In genomic region chr9:102636553-102636952, GRCm38 (mm10) we compare ENCODE assay signal across 9 mouse cellular contexts. TPM values are rescaled to one million over a fixed set of nuclear protein-coding genes. Genes with fewer than 3 reads are reported as not detected.
DNase-seq lines count a peak whose midpoint lies in the region; ATAC-seq and TF ChIP-seq lines count a peak whose summit lies in the region.
"Had no signal": no experiment of that assay in that cellular context is flagged by ENCODE, and none has a peak within 500 bp of the region (broad histone marks: within the 10 kb centered on the region; RNA-seq: fewer than 3 reads in every experiment).

No protein-coding gene starts in this region.

- DNase-seq in heart, adult 2 months = peak; percentile 56 to 75
- DNase-seq in G1E (ENCODE audit: low spot score) = peak; percentile 27
- DNase-seq in cerebellum, adult 2 months = peak; percentile 54 to 70
- peak; percentile 68 for DNase-seq in forelimb bud, embryonic 11.5 days (ENCODE audit: low read depth, low spot score)
- DNase-seq in kidney, postnatal 25 days = peak; percentile 62 to 77
- DNase-seq in lung, postnatal 36 days = peak; percentile 82
- DNase-seq in right cerebral cortex, postnatal 10 days (ENCODE audit: low spot score in 2 of 2) = peak; percentile 59 to 71

- intact Hi-C loops in heart, adult 2 months (cut with DNase I) = loop anchor here (1.0 to 10.0 kb wide), 3 partner anchors 80 to 668 kb away; partner anchors contain the start of genes 1300017J02Rik, Amotl2 and Topbp1

- peak; percentile 99 for TF ChIP-seq CTCF in heart, adult 2 months (IDR thresholded peaks at IDR 0.05)
- TF ChIP-seq CTCF in G1E (IDR thresholded peaks at IDR 0.05; ENCODE audit: low read depth, low read length) = peak; percentile 31
- peak; percentile 60 for TF ChIP-seq CTCF in cerebellum, adult 2 months (IDR thresholded peaks at IDR 0.05; ENCODE audit: borderline replicate concordance, insufficient read depth, low read depth, low read length)

- no peaks in the 10 kb centered on the region for H3K36me3 ChIP-seq in heart, adult 2 months (ENCODE audit: control insufficient read depth, insufficient read depth, low read length)
- H3K36me3 ChIP-seq in heart, embryonic 11.5 days (ENCODE audit: control insufficient read depth, insufficient read depth, low read length) = no peaks in the 10 kb centered on the region
- H3K36me3 ChIP-seq in G1E (replicated peaks) = peaks cover 38% of the 10 kb centered on the region
- H3K36me3 ChIP-seq: hindbrain, embryonic 15.5 days had no signal

- H3K4me3 ChIP-seq in heart, adult 2 months = no peak overlapping the region
- no peak overlapping the region for H3K4me3 ChIP-seq in heart, embryonic 11.5 days (ENCODE audit: low read depth, low read length)
- H3K4me3 ChIP-seq in G1E (ENCODE audit: low read depth, low read length) = no peak overlapping the region
- H3K4me3 ChIP-seq in cerebellum, adult 2 months (replicated peaks; ENCODE audit: insufficient read depth, low read depth, low read length) = no peak overlapping the region
- H3K4me3 ChIP-seq: hindbrain, embryonic 15.5 days had no signal

- WGBS in heart, adult 2 months = 3% methylated on average over 4 of the region's 4 CpGs
- 4% methylated on average over 4 of the region's 4 CpGs for WGBS in heart, embryonic 11.5 days (ENCODE audit: insufficient replicate concordance)
- WGBS in cerebellum, adult 2 months = under 1% methylated on average over 4 of the region's 4 CpGs

- H3K27ac ChIP-seq in heart, adult 2 months = no peak overlapping the region
- no peak overlapping the region for H3K27ac ChIP-seq in heart, embryonic 11.5 days (ENCODE audit: low read depth, low read length)
- H3K27ac ChIP-seq in cerebellum, adult 2 months (ENCODE audit: insufficient read depth, low read length) = no peak overlapping the region
- H3K27ac ChIP-seq: hindbrain, embryonic 15.5 days had no signal

- no peaks in the 10 kb centered on the region for H3K79me2 ChIP-seq in heart, adult 2 months (replicated peaks; ENCODE audit: control insufficient read depth, insufficient read depth, low read length)

- no peak for ATAC-seq in heart, embryonic 11.5 days (replicated peaks; ENCODE audit: insufficient number of reproducible peaks, low FRiP score, low TSS enrichment)
- peak; percentile 45; the same call in 1 of the 2 replicates for ATAC-seq in G1E (ENCODE audit: extremely low read depth, insufficient number of reproducible peaks, low FRiP score, poor library complexity, severe bottlenecking)

- H3K4me2 ChIP-seq in heart, embryonic 11.5 days = no peak overlapping the region
- H3K4me2 ChIP-seq: hindbrain, embryonic 15.5 days had no signal

- H3K9me3 ChIP-seq in heart, embryonic 11.5 days (replicated peaks; ENCODE audit: control insufficient read depth, low read length) = no peaks in the 10 kb centered on the region; the same call in 1 of the 2 replicates
- H3K9me3 ChIP-seq in G1E (replicated peaks) = no peaks in the 10 kb centered on the region
- H3K9me3 ChIP-seq: hindbrain, embryonic 15.5 days had no signal

- no peak for TF ChIP-seq EP300 in heart, adult 2 months (IDR thresholded peaks at IDR 0.05; ENCODE audit: insufficient read depth, low read depth, low read length)

- TF ChIP-seq POLR2A in heart, adult 2 months (IDR thresholded peaks at IDR 0.05; ENCODE audit: insufficient read depth, low read depth, low read length) = no peak
- no peak for TF ChIP-seq POLR2A in cerebellum, adult 2 months (IDR thresholded peaks at IDR 0.05; ENCODE audit: borderline replicate concordance, insufficient read depth, low read length)

- no peak overlapping the region for H3K9ac ChIP-seq in heart, adult 2 months (ENCODE audit: low read depth, low read length)
- no peak overlapping the region for H3K9ac ChIP-seq in heart, embryonic 11.5 days (ENCODE audit: low read depth, low read length)
- H3K9ac ChIP-seq: hindbrain, embryonic 15.5 days had no signal

- no peaks in the 10 kb centered on the region for H3K27me3 ChIP-seq in heart, adult 2 months (ENCODE audit: control insufficient read depth, insufficient read depth, low read length)
- H3K27me3 ChIP-seq in heart, embryonic 11.5 days (ENCODE audit: control insufficient read depth, insufficient read depth, low read length) = no peaks in the 10 kb centered on the region
- peaks cover 10% of the 10 kb centered on the region for H3K27me3 ChIP-seq in G1E (ENCODE audit: insufficient read depth, low read length)
- H3K27me3 ChIP-seq in cerebellum, adult 2 months (ENCODE audit: control insufficient read depth, insufficient read depth, low read length) = no peaks in the 10 kb centered on the region
- H3K27me3 ChIP-seq: hindbrain, embryonic 15.5 days had no signal

- no peaks in the 10 kb centered on the region; the same call in 1 of the 2 replicates for H3K4me1 ChIP-seq in heart, adult 2 months (ENCODE audit: control insufficient read depth, insufficient read depth, low read length)
- peaks cover 14% of the 10 kb centered on the region; the same call in 1 of the 2 replicates for H3K4me1 ChIP-seq in heart, embryonic 11.5 days (ENCODE audit: control insufficient read depth, insufficient read depth, low read length)
- 0 out of 2 replicates have a peak, but pooled peaks cover 3% of the 10 kb centered on the region for H3K4me1 ChIP-seq in G1E (ENCODE audit: insufficient read depth, low read depth, low read length)
- H3K4me1 ChIP-seq in cerebellum, adult 2 months (ENCODE audit: control insufficient read depth, insufficient read depth, low read length) = no peaks in the 10 kb centered on the region
- H3K4me1 ChIP-seq: hindbrain, embryonic 15.5 days had no signal

RNA-seq across cellular contexts. Expression of gene Cep63, which starts 10.2 kb away (rescaled TPM):
- total RNA-seq in heart, adult 2 months (2021) = 10 to 100 TPM; 49.4 to 57.5 TPM
- polyA plus RNA-seq in heart, adult 2 months (2012; rRNA removed) = 7.3 and 9.9 TPM in 2 replicates
- polyA plus RNA-seq in heart, embryonic 11.5 days (2014; fragmentation: Nextera tagmentation; extraction: Ambion mirVana) = 34.2 and 48.8 TPM in 2 replicates
- total RNA-seq in G1E (2014; fragmentation: Nextera tagmentation) = 15.0 and 18.8 TPM in 2 replicates
- total RNA-seq in G1E (2017) = 28.4 and 34.6 TPM in 2 replicates
- 9.8 and 15.0 TPM in 2 replicates for polyA plus RNA-seq in G1E (2012)
- polyA plus RNA-seq in cerebellum, adult 2 months (2012; rRNA removed) = 24.4 and 27.1 TPM in 2 replicates

RNA-seq across cellular contexts. Expression of gene Anapc13, which starts 10.5 kb away (rescaled TPM):
- 100 to 1,000 TPM; 344 to 384 TPM for total RNA-seq in heart, adult 2 months (2021)
- polyA plus RNA-seq in heart, adult 2 months (2012; rRNA removed) = 128 and 135 TPM in 2 replicates
- 201 and 210 TPM in 2 replicates for polyA plus RNA-seq in heart, embryonic 11.5 days (2014; fragmentation: Nextera tagmentation; extraction: Ambion mirVana)
- 36.5 and 39.3 TPM in 2 replicates for total RNA-seq in G1E (2014; fragmentation: Nextera tagmentation)
- 103 and 137 TPM in 2 replicates for total RNA-seq in G1E (2017)
- polyA plus RNA-seq in G1E (2012) = 35.0 and 55.8 TPM in 2 replicates
- polyA plus RNA-seq in cerebellum, adult 2 months (2012; rRNA removed) = 189 and 194 TPM in 2 replicates

Comparison
In these comparisons a context has a peak if more than half of its experiments do, and no peak if none do; other contexts are left out.
1. DNase-seq: peak in every context shown above with its lines; median percentile 82 in lung, postnatal 36 days; 70 in kidney, postnatal 25 days; 68 in forelimb bud, embryonic 11.5 days; 66 in heart, adult 2 months; 65 in right cerebral cortex, postnatal 10 days; 62 in cerebellum, adult 2 months; 27 in G1E.
2. CTCF ChIP-seq: peak in every context shown above with its lines; median percentile 99 in heart, adult 2 months; 60 in cerebellum, adult 2 months; 31 in G1E.